Mouse (Mus musculus) stomach, postnatal 0 days (tissue): ENCODE measurements around the gene Dnajc12.

Source experiments
- CTCF ChIP-seq: IDR thresholded peaks from 2 replicates; pipeline ENCODE4 v1.5.1; 2016; ENCODE audit warnings: antibody characterized with exemption, low read depth, mild to moderate bottlenecking, moderate library complexity
- EP300 ChIP-seq: optimal IDR thresholded peaks from 2 replicates; pipeline ENCODE3; 2016; ENCODE audit warnings: antibody characterized with exemption

DNA sequence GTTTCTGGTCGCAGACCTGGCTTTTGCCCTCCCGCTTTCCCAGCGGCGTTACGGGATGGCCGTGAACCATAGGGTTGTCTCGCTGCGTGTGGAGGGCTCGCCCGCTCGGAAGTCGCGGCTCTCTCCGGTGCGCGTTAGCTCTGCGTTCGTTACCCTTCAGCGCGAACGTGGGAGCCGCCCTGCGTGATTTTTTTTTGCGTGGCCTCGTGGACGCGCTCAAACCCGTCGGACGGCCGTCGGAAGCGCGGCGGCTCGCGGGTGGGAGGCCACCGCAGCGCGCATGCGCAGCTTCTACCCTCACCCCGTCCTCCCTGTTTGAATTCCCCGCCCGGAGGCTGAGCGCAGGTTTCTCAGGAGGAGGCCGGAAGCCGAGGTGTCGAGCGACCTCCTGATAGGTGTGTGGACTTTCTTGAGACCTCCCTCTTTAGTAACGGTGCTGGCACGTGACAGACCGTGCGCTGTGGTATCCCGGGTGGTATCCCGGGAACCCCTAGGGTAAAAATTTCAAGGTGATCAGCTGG is 47.6 kb downstream of the Dnajc12 start, which contains the start of gene Ctnna3:
- TF ChIP-seq CTCF (no peak), EP300 (peak; percentile 5)
